Mouse (Mus musculus): Measurements from ENCODE around the gene Hist1h2bh. TPM values are rescaled to one million over a fixed set of nuclear protein-coding genes. Genes with fewer than 3 reads are reported as not detected.

The Hist1h2bh gene
- total and polyA plus RNA-seq, 2 experiments: 0.09 to 1.3 TPM

- no peak overlapping the region for H3K27ac ChIP-seq (replicated peaks; ENCODE audit: insufficient read depth, low read depth, low read length)
These were observed 13.7 kb upstream of the Hist1h2bh start for GRCm38 (mm10) chr13:23556906-23557305.

DNA sequence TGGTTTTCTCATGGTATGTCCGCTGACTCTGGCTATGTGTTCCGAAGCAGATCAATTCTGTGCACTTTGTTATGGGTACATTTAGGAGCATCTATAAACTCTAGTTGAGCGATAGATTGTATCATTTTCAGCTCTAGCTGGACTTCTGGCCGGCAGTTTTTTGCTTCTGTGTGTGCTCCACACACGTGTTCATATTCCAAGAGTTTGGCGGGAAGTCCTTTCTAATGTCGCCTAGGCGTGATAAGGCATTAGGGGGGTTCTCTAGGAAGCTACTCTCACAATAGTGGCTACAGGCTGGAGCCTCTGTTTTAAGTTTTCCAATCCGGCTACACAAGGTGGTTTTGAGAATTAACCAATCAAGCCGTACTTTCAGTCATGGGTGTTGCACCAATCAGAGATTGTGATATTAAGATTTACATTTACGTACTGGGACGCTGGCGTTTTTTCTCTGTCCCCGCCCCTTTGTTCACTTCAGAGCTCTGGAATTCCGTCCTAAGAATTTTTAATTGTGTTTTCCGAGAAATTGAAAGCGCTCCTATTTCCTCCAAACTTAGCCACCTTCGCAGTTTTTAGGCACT lies 12.7 kb upstream of the Hist1h2bh start:
- peak; percentile 91 for DNase-seq (ENCODE audit: extremely low read depth, low read depth, low spot score)

More at GRCm38 (mm10) chr13:23556906-23557305, 13.7 kb upstream of the Hist1h2bh start:
- TF ChIP-seq CTCF (IDR thresholded peaks at IDR 0.05; ENCODE audit: low read depth, low read length) (no peak), POLR2A (IDR thresholded peaks at IDR 0.05; ENCODE audit: extremely low read depth, insufficient read depth, low read length) (no peak)
- no peak overlapping the region for H3K9ac ChIP-seq (ENCODE audit: low read depth, low read length)
- 44% methylated on average over 3 of the region's 3 CpGs for WGBS
- no peaks in the 10 kb centered on the region for H3K27me3 ChIP-seq (ENCODE audit: control insufficient read depth, insufficient read depth, low read length)
- no peak for DNase-seq (ENCODE audit: extremely low read depth, low read depth, low spot score)
- H3K79me2 ChIP-seq (ENCODE audit: control insufficient read depth, insufficient read depth, low read length): no peaks in the 10 kb centered on the region
- H3K4me3 ChIP-seq (ENCODE audit: insufficient read depth, low read depth, low read length): no peak overlapping the region
- H3K4me1 ChIP-seq (ENCODE audit: control insufficient read depth, insufficient read depth, low read length): 0 out of 2 replicates have a peak, but pooled peaks cover 2% of the 10 kb centered on the region
- no peaks in the 10 kb centered on the region for H3K36me3 ChIP-seq (ENCODE audit: control insufficient read depth, insufficient read depth, low read length)

GRCm38 (mm10) chr13:23554925-23555838 lies 12.0 kb upstream of the Hist1h2bh start:
- peak; percentile 80 for DNase-seq (ENCODE audit: extremely low read depth, low read depth, low spot score)
- no peaks in the 10 kb centered on the region; the same call in 1 of the 2 replicates for H3K4me1 ChIP-seq (ENCODE audit: control insufficient read depth, insufficient read depth, low read length)
- peak overlapping the region; percentile 27 for H3K27ac ChIP-seq (replicated peaks; ENCODE audit: insufficient read depth, low read depth, low read length)
- no peak for TF ChIP-seq CTCF (IDR thresholded peaks at IDR 0.05; ENCODE audit: low read depth, low read length)
- peak; percentile 90 for TF ChIP-seq POLR2A (IDR thresholded peaks at IDR 0.05; ENCODE audit: extremely low read depth, insufficient read depth, low read length)
- no peaks in the 10 kb centered on the region for H3K36me3 ChIP-seq (ENCODE audit: control insufficient read depth, insufficient read depth, low read length)
- WGBS: under 1% methylated on average over 54 of the region's 54 CpGs
- peak overlapping the region; percentile 43 for H3K9ac ChIP-seq (ENCODE audit: low read depth, low read length)
- no peaks in the 10 kb centered on the region for H3K79me2 ChIP-seq (ENCODE audit: control insufficient read depth, insufficient read depth, low read length)
- peak overlapping the region; percentile 66 for H3K4me3 ChIP-seq (ENCODE audit: insufficient read depth, low read depth, low read length)
- no peaks in the 10 kb centered on the region for H3K27me3 ChIP-seq (ENCODE audit: control insufficient read depth, insufficient read depth, low read length)

More for the DNA sequence above, 12.7 kb upstream of the Hist1h2bh start:
- Histone ChIP-seq H3K27ac (replicated peaks; ENCODE audit: insufficient read depth, low read depth, low read length) (peak overlapping the region; percentile 24), H3K4me1 (ENCODE audit: control insufficient read depth, insufficient read depth, low read length) (0 out of 2 replicates have a peak, but pooled peaks cover 2% of the 10 kb centered on the region), H3K27me3 (ENCODE audit: control insufficient read depth, insufficient read depth, low read length) (no peaks in the 10 kb centered on the region), H3K4me3 (ENCODE audit: insufficient read depth, low read depth, low read length) (peak overlapping the region; percentile 66), H3K36me3 (ENCODE audit: control insufficient read depth, insufficient read depth, low read length) (no peaks in the 10 kb centered on the region), H3K79me2 (ENCODE audit: control insufficient read depth, insufficient read depth, low read length) (no peaks in the 10 kb centered on the region), H3K9ac (ENCODE audit: low read depth, low read length) (peak overlapping the region; percentile 43)
- WGBS: under 1% methylated on average over 18 of the region's 18 CpGs
- TF ChIP-seq POLR2A (IDR thresholded peaks at IDR 0.05; ENCODE audit: extremely low read depth, insufficient read depth, low read length) (no peak), CTCF (IDR thresholded peaks at IDR 0.05; ENCODE audit: low read depth, low read length) (no peak)

DNA sequence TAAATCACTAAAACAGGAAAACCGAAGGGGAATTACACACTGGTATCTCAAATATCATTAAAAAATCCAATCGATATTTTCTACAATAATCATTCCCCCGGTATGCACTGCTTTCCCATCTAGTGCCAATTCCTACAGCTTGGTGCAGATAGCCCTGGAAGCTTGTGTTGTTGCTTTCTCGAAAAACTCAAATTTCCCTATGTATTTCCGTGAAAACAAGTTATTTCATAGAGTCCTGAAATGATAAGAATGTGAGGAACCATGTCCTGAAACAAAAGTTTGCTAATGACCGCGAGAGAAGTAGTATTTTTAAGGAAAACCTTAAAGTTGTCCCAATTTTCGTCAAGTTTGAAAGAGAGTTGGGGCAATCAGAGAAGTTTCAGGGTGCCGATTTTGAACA lies 11.2 kb upstream of the Hist1h2bh start:
- no peaks in the 10 kb centered on the region; the same call in 1 of the 2 replicates for H3K4me1 ChIP-seq (ENCODE audit: control insufficient read depth, insufficient read depth, low read length)
- H3K27ac ChIP-seq (replicated peaks; ENCODE audit: insufficient read depth, low read depth, low read length): no peak overlapping the region
- no peaks in the 10 kb centered on the region for H3K36me3 ChIP-seq (ENCODE audit: control insufficient read depth, insufficient read depth, low read length)
- H3K9ac ChIP-seq (ENCODE audit: low read depth, low read length): no peak overlapping the region
- peak; percentile 29 for DNase-seq (ENCODE audit: extremely low read depth, low read depth, low spot score)
- no peaks in the 10 kb centered on the region for H3K27me3 ChIP-seq (ENCODE audit: control insufficient read depth, insufficient read depth, low read length)
- no peaks in the 10 kb centered on the region for H3K79me2 ChIP-seq (ENCODE audit: control insufficient read depth, insufficient read depth, low read length)
- no peak for TF ChIP-seq CTCF (IDR thresholded peaks at IDR 0.05; ENCODE audit: low read depth, low read length)
- TF ChIP-seq POLR2A (IDR thresholded peaks at IDR 0.05; ENCODE audit: extremely low read depth, insufficient read depth, low read length): no peak
- no peak overlapping the region; the same call in 1 of the 2 replicates for H3K4me3 ChIP-seq (ENCODE audit: insufficient read depth, low read depth, low read length)
- WGBS: 9% methylated on average over 9 of the region's 9 CpGs

DNA sequence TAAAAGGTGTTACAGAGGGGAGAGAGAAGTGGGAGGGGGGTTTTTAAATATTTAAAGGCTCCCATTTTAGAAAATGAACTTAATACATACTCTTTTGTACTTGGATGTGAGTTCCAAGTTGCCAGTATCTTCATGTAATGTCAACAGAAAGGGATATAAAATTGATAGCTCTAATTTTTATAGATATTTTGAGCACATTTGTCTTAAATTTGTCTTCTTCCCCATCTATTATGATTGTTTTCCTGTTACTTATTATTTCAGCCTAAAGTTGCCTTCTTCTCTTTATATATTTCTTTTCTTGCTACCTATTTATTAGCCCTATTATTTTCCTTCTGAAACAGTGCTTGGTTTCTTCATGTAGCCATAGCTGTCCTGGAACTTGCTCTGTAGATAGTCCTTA lies 9.8 kb upstream of the Hist1h2bh start, which contains the start of gene Hist1h1d:
Gene Hist1h1d (plus strand): TSS at position 301 of the 400 bp plus-strand sequence.
- no peak within 1 kb of the TSS for H3K9ac ChIP-seq (ENCODE audit: low read depth, low read length)
- H3K79me2 ChIP-seq (ENCODE audit: control insufficient read depth, insufficient read depth, low read length): no peaks in the 10 kb centered on the region
- H3K4me1 ChIP-seq (ENCODE audit: control insufficient read depth, insufficient read depth, low read length): no peaks in the 10 kb centered on the region; the same call in 1 of the 2 replicates
- H3K36me3 ChIP-seq (ENCODE audit: control insufficient read depth, insufficient read depth, low read length): no peaks in the 10 kb centered on the region
- TF ChIP-seq CTCF (IDR thresholded peaks at IDR 0.05; ENCODE audit: low read depth, low read length): no peak
- DNase-seq (ENCODE audit: extremely low read depth, low read depth, low spot score): no peak
- no peak within 1 kb of the TSS for H3K27ac ChIP-seq (replicated peaks; ENCODE audit: insufficient read depth, low read depth, low read length)
- no peak within 1 kb of the TSS for H3K4me3 ChIP-seq (ENCODE audit: insufficient read depth, low read depth, low read length)
- H3K27me3 ChIP-seq (ENCODE audit: control insufficient read depth, insufficient read depth, low read length): no peaks in the 10 kb centered on the region
